Mouse (Mus musculus) layer of hippocampus, adult 9-11 months (tissue): ENCODE results near the gene Cep63.

Experiments used
- DNase-seq: peaks from one replicate; pipeline ENCODE4 v3.0.0; 2022

Gene Cep63

DNA sequence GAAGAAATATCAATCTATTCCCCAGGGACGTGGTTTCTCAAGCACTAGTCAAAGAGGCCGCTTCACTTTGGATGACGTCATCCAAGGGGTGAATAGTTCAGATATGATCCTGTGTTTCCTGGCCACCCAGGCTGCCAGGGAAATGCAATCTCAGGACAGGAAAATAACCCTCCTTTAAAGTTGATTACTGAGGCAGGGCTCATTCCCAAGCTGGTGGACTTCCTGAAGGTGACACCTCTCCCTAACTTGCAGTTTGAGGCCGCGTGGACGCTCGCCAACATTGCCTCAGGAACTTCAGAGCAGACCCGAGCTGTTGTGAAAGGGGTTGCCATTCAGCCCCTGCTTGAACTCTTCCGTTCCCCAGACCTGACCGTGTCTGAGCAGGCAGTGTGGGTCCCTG, 74.6 kb downstream of the Cep63 start:
- no peak for DNase-seq

DNA sequence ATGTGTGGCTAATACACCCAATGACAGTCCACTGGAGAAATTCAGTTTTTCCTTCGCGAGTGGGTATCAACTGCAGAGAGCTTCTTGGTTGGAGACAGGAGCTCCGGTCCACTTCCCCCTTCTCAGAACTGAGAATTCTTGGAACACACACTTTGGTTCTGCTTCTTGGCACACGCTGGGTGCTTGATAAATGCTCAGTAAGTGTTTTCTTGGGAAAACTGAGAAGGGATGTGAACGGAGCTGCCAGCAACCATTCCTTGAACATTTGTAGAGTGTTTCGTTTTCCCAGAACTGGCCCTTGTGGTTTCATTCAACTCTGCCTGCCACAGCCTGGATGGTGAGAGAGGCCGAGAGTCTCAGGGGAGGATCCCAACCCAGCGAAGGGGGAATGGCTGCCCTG, 77.1 kb downstream of the Cep63 start:
- DNase-seq = no peak

DNA sequence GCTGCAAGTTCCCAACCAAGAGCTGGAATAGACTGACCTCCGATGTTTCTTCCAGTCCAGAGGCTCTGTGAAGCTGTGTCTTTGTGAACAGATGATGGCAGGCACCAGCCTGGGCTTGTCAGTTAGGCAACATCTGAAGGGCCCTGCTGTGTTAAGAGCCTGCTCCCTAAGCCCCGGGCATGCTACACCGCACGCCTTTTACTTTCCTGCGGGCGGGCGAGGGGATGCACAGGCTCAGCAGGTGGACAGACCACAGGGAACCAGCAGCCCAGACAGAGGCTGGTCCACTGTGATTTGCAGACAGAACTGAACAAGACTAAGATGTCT, 79.3 kb downstream of the Cep63 start:
- no peak for DNase-seq

DNA sequence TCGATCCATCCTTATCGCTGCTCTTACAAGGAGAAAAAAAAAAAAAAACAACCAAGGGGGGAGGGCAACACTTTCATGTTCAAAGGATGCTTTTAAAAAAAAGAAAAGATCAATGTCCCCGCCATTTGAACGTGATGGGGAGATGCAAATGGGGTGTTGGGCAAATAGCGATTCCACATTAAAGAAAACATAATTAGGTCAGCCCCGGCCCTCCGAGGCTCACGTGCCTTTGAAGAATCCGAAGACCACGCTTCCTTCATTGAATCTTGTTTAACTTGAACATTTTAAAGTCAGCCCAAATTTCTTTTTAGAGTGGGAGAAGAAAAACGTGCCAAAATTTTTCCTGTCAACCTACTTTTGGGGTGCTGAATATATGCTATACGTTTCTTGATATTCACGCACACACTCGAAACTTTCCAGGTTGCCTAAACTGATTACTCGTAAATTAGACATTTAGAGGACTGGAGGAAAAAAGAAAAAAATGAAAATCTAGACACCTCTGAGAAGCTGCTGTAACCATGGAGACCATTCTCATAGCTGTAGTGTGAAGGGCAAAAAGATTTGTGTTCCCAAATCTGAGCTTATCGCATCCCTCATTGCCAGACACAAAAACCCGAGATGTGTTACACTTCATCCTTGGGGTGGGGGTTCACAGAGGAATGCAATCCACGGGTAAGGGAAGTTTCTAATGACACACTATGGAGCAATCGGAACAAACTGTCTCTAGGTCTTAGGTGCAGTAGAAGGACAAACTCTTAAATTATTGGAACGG, 79.9 kb downstream of the Cep63 start:
- DNase-seq = no peak

DNA sequence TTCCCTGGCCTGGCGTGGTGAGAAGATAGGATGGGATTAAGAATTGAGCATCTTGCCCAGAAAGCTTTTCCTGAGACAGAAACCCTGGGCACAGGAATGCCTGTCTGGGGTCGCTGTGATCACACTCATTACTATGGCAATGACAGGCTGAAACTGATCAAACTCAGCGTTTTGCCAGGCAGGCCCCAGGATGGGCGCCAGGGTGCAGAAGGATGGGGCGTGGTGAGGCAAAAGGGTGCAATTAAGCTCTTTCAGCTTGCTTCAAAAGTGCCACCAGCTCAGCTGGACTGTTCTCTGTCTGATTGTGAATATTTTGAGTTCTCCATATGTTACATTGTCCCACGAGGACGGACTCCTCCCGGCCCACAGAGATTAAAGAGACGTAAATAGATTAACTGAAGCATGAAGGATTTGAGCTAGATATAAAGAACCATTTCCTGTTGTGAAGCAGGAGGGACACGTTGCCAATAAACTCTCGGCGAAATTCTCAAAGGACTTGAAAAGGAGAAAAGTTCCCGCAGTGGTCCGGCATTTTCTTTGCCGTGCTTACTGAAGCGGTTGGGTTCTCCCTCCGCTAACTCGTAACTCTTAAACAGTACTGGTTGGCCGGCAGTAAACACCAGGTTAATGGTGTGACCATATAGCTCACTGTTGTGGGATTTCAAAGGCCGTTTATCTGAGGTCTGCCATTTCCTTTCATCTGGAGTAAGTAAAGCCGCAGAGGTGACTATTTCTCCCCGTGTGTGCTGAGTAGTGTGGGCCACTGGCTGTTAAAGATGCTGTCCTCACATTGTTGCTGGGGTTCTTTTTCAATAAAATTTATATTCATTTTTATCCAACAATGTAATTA, 80.7 kb downstream of the Cep63 start:
- no peak for DNase-seq

DNA sequence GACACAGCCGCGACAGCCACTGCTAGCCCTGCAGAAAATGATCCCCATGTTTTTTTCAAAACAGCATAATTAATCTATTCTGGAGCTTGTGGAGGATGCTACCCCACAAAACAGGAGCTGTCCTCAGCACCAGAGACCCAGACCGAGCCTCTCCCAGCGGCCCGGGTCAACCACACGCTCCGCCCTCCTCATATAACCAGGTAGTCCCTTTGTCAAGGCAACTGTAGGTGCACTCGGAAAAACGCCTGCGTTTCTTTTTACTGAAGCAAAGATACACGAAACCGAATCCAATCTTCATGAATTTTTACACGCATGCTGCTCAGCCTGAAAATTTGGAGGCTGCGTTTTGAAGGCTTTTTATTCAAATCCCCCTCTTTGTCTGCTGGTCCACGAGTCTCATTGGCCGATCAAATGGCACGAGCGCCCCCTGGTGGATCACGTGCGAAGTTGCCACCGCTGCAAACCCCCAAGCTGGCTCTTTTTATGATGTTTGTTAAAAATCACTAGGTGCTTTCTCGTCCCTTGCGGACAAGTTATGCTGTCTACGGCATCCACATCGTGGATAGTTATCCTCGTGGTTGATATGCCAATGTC, 81.5 kb downstream of the Cep63 start:
- DNase-seq = peak; percentile 72

DNA sequence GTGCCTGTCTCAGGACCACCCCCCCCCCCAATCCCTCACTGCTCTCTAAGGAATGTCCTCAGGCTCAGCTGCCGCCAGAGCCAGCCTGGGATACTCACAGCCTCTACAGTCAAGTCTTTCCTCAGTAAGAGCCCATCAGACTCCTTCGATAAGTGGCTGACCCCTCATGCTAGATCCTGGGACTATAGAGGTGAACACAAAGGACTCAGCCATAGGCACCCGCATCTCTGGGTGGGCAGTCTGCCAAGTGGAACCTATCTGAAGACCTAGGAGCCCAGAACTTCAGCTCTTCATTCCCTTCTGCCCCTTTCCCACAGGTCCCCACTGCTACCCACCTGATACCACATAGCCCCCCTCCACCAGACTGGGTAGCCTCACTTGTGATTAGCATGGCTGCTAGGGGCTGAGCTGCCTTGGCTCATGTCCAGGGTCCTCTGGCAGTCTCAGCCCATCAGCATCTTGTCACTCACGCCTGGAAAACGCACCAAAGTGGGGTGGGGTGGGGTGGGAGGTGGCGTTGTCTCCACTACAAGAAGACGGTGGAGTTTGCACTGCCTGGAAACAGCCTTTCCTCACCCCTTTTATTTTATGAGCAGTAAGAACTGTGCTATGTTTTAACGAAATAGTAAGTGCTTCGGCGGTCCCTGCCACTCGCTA, 82.1 kb downstream of the Cep63 start:
- no peak for DNase-seq

DNA sequence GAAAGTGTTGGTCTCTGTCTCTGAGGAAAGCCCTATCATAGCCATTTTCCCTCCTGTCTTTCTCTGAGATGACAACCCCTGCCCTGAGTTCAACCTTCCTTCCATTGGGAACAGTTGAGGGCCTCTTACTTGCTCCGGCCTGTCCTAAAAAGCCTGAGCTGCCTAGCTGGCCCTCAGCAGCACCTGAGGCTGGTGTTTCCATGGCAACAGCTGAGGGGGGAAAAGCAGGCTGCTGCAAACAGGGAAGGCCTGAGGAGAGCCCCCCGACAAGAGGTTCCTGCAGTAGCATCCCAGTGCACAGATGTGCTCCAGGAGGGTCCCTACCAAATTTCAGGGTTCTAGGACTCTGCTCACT, 82.6 kb downstream of the Cep63 start:
- DNase-seq = no peak

DNA sequence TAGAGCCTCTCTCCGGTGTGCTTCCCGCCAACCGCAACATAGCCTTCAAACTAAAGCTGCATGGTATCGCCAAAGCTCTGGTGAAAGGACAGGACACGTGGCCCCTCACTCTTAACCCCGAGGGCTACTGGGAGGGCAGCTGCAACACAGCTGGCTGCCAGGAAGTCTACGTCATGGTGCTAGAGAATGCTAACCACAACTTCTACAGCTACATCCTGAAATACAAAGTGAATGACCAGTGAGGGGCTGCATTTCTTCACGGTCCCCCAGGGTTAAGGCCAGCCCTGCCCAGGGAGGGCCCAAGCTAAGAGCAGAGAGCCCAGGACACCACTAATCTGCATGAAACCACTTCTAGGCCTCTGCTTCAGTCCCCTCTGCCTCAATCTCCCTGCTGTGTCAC, 83.8 kb downstream of the Cep63 start:
- no peak for DNase-seq

DNA sequence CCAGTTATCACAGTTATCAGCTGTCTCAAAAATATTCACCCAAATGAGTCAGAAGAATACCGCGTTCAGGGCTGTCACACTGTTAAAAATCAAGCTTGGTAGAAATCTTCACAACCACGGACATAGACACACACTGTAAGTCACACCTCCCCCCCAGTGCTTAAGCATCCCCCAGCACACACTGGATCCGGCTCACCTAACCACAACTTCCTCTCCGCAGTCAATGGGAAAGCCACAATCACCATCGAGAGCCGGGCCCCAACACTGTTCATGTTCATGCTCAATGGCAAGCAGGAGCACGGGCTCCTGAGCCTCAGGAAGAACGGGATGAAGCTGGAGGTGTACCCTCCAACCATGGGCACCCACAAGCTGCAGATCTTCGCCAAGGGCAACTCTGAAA, 84.7 kb downstream of the Cep63 start:
- no peak for DNase-seq

DNA sequence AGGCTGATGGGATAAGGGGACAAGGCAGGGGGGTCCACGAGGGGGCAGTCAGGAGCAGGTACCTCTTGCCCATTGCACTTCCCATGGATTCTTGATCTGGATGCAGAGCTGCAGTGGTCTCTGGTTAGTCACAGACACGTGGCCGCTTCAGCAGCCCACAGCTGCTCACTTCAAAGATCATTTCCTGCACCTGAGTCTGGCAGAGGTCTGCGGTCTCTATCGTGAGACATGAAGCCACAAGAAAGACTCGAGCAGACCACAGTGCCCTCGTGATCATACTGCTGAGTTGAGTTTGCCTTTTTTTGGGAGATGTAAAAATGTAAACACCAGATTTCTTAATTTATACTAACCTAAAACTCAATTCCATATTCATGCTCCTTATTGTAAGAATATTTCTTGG, 86.6 kb downstream of the Cep63 start:
- no peak for DNase-seq

DNA sequence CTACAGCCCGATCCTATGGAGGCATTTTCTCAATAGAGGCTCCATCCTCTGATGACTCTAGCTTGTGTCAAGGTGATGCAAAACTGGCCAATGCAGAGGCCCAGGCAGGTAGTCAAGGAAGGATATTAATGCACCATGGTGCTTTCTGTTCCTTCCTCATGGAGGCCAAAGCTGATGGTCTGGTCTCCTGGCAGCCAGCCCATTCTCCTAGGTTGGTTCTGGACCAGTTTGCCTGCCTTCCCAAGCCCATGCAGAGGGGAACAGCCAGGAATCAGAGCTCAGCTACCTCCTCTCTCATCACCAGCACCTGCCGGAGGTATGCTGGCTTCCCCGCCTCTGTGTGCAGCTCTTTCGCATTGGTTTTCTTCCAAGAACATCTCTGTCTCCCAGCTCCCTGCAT, 89.4 kb downstream of the Cep63 start:
- no peak for DNase-seq
